Mouse (Mus musculus): ENCODE data around the gene Slc38a6. TPM values are rescaled to one million over a fixed set of nuclear protein-coding genes. Genes with fewer than 3 reads are reported as not detected.

Gene Slc38a6
- polyA plus RNA-seq, 1 experiment from 2014 or later: 6.2 TPM

GRCm38 (mm10) chr12:73304636-73305035 lies 18.1 kb downstream of the Slc38a6 start:
- Histone ChIP-seq H3K27me3 (ENCODE audit: insufficient read depth, low read length) (no peaks in the 10 kb centered on the region), H3K4me1 (replicated peaks; ENCODE audit: insufficient read depth, low read length) (no peaks in the 10 kb centered on the region), H3K36me3 (ENCODE audit: insufficient read depth, low read length) (peaks cover 4% of the 10 kb centered on the region; the same call in 1 of the 2 replicates), H3K27ac (no peak overlapping the region), H3K4me3 (replicated peaks; ENCODE audit: low read depth, low read length) (no peak overlapping the region), H3K9ac (ENCODE audit: low read depth, low read length) (no peak overlapping the region), H3K9me3 (replicated peaks; ENCODE audit: low read length) (no peaks in the 10 kb centered on the region), H3K4me2 (ENCODE audit: low read length) (no peak overlapping the region)
- DNase-seq (ENCODE audit: low spot score) (peak; percentile 74), ATAC-seq (replicated peaks; ENCODE audit: low FRiP score, low read depth) (no peak)
- WGBS: 56% methylated on average over 4 of the region's 4 CpGs
- no peak for TF ChIP-seq CTCF (IDR thresholded peaks at IDR 0.05; ENCODE audit: low read depth)

GRCm38 (mm10) chr12:73307750-73308149 lies 21.2 kb downstream of the Slc38a6 start:
- no peak overlapping the region for H3K27ac ChIP-seq
- no peak for DNase-seq (ENCODE audit: low spot score)
- H3K36me3 ChIP-seq (ENCODE audit: insufficient read depth, low read length): peaks cover 4% of the 10 kb centered on the region; the same call in 1 of the 2 replicates
- H3K4me2 ChIP-seq (ENCODE audit: low read length): no peak overlapping the region
- TF ChIP-seq CTCF (IDR thresholded peaks at IDR 0.05; ENCODE audit: low read depth): no peak
- no peak for ATAC-seq (replicated peaks; ENCODE audit: low FRiP score, low read depth)
- no peaks in the 10 kb centered on the region for H3K9me3 ChIP-seq (replicated peaks; ENCODE audit: low read length)
- H3K4me1 ChIP-seq (replicated peaks; ENCODE audit: insufficient read depth, low read length): no peaks in the 10 kb centered on the region
- H3K9ac ChIP-seq (ENCODE audit: low read depth, low read length): no peak overlapping the region
- WGBS: 91% methylated on average over 4 of the region's 4 CpGs
- no peaks in the 10 kb centered on the region for H3K27me3 ChIP-seq (ENCODE audit: insufficient read depth, low read length)
- no peak overlapping the region for H3K4me3 ChIP-seq (replicated peaks; ENCODE audit: low read depth, low read length)

- H3K9me3 ChIP-seq (replicated peaks; ENCODE audit: low read length): no peaks in the 10 kb centered on the region
- H3K4me2 ChIP-seq (ENCODE audit: low read length): no peak overlapping the region
- peaks cover 3% of the 10 kb centered on the region; the same call in 1 of the 2 replicates for H3K36me3 ChIP-seq (ENCODE audit: insufficient read depth, low read length)
- WGBS: 67% methylated on average over 2 of the region's 2 CpGs
- H3K27ac ChIP-seq: no peak overlapping the region
- H3K27me3 ChIP-seq (ENCODE audit: insufficient read depth, low read length): no peaks in the 10 kb centered on the region
- H3K9ac ChIP-seq (ENCODE audit: low read depth, low read length): no peak overlapping the region
- no peak for TF ChIP-seq CTCF (IDR thresholded peaks at IDR 0.05; ENCODE audit: low read depth)
- DNase-seq (ENCODE audit: low spot score) (no peak), ATAC-seq (replicated peaks; ENCODE audit: low FRiP score, low read depth) (no peak)
- H3K4me1 ChIP-seq (replicated peaks; ENCODE audit: insufficient read depth, low read length): no peaks in the 10 kb centered on the region
- no peak overlapping the region for H3K4me3 ChIP-seq (replicated peaks; ENCODE audit: low read depth, low read length)
Observed at GRCm38 (mm10) chr12:73308711-73309110, 22.1 kb downstream of the Slc38a6 start.

- no peak overlapping the region for H3K4me3 ChIP-seq (replicated peaks; ENCODE audit: low read depth, low read length)
- no peaks in the 10 kb centered on the region for H3K4me1 ChIP-seq (replicated peaks; ENCODE audit: insufficient read depth, low read length)
- H3K27ac ChIP-seq: no peak overlapping the region
- H3K36me3 ChIP-seq (ENCODE audit: insufficient read depth, low read length): 0 out of 2 replicates have a peak, but pooled peaks cover 3% of the 10 kb centered on the region
- H3K9ac ChIP-seq (ENCODE audit: low read depth, low read length): no peak overlapping the region
- H3K27me3 ChIP-seq (ENCODE audit: insufficient read depth, low read length): no peaks in the 10 kb centered on the region
- DNase-seq (ENCODE audit: low spot score): no peak
- H3K4me2 ChIP-seq (ENCODE audit: low read length): no peak overlapping the region
- 91% methylated on average over 7 of the region's 7 CpGs for WGBS
- no peak for TF ChIP-seq CTCF (IDR thresholded peaks at IDR 0.05; ENCODE audit: low read depth)
- ATAC-seq (replicated peaks; ENCODE audit: low FRiP score, low read depth): no peak
- H3K9me3 ChIP-seq (replicated peaks; ENCODE audit: low read length): no peaks in the 10 kb centered on the region
Observed at GRCm38 (mm10) chr12:73317706-73318686, 31.4 kb downstream of the Slc38a6 start.

GRCm38 (mm10) chr12:73324180-73324586 lies 37.6 kb downstream of the Slc38a6 start:
- 84% methylated on average over 8 of the region's 8 CpGs for WGBS
- no peak for DNase-seq (ENCODE audit: low spot score)

GRCm38 (mm10) chr12:73324742-73325141 lies 38.2 kb downstream of the Slc38a6 start:
- Histone ChIP-seq H3K9me3 (replicated peaks; ENCODE audit: low read length) (no peaks in the 10 kb centered on the region), H3K27ac (no peak overlapping the region), H3K27me3 (ENCODE audit: insufficient read depth, low read length) (no peaks in the 10 kb centered on the region), H3K4me1 (replicated peaks; ENCODE audit: insufficient read depth, low read length) (0 out of 2 replicates have a peak, but pooled peaks cover 3% of the 10 kb centered on the region), H3K36me3 (ENCODE audit: insufficient read depth, low read length) (no peaks in the 10 kb centered on the region), H3K4me3 (replicated peaks; ENCODE audit: low read depth, low read length) (no peak overlapping the region), H3K9ac (ENCODE audit: low read depth, low read length) (no peak overlapping the region), H3K4me2 (ENCODE audit: low read length) (no peak overlapping the region)
- ATAC-seq (replicated peaks; ENCODE audit: low FRiP score, low read depth): no peak
- peak; percentile 62 for DNase-seq (ENCODE audit: low spot score)
- peak; percentile 70 for TF ChIP-seq CTCF (IDR thresholded peaks at IDR 0.05; ENCODE audit: low read depth)
- WGBS: 70% methylated on average over 1 of the region's 1 CpGs

More at GRCm38 (mm10) chr12:73324180-73324586, 37.6 kb downstream of the Slc38a6 start:
- no peak overlapping the region for H3K4me3 ChIP-seq (replicated peaks; ENCODE audit: low read depth, low read length)
- ATAC-seq (replicated peaks; ENCODE audit: low FRiP score, low read depth): no peak
- H3K9ac ChIP-seq (ENCODE audit: low read depth, low read length): no peak overlapping the region
- no peaks in the 10 kb centered on the region for H3K27me3 ChIP-seq (ENCODE audit: insufficient read depth, low read length)
- no peak for TF ChIP-seq CTCF (IDR thresholded peaks at IDR 0.05; ENCODE audit: low read depth)
- H3K4me1 ChIP-seq (replicated peaks; ENCODE audit: insufficient read depth, low read length): 0 out of 2 replicates have a peak, but pooled peaks cover 3% of the 10 kb centered on the region
- H3K36me3 ChIP-seq (ENCODE audit: insufficient read depth, low read length): no peaks in the 10 kb centered on the region
- no peaks in the 10 kb centered on the region for H3K9me3 ChIP-seq (replicated peaks; ENCODE audit: low read length)
- H3K4me2 ChIP-seq (ENCODE audit: low read length): no peak overlapping the region
- no peak overlapping the region for H3K27ac ChIP-seq

All from kidney, postnatal 0 days (tissue).